Mouse (Mus musculus): ENCODE measurements around the gene Mon2.

DNA sequence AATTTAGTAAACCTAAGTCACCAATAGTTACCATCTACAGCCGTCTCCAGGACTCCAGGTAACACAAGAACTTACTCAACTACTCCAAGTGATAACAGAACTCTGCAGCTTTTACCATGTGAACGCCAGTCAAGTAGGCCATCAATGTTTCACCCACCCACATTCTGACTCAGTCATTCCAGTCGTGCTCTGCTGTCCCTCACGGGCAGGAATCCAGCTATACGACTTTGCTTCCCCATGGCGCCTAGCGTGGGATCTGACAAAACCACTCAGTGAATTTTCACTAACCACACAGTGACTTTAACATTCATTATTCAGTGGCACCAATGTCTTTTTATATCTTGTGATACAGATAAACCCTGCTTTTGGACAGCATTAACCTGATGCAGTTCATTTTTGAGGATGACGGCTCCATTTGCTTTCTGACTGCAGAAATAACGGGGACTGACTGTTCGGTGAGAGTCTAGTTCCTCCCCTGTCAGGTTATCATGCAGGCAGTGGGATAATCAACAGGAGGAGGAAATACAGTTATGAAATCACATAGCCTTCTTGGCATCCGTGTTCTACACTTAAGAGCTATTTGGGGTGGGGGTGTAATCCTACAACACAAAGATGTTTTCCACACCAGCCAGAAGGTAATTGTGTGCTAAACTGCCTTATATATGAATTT lies 93.3 kb downstream of the Mon2 start:
- TF ChIP-seq CTCF (IDR thresholded peaks at IDR 0.05; ENCODE audit: extremely low read depth, insufficient read depth, low read length) (no peak), POLR2A (IDR thresholded peaks at IDR 0.05; ENCODE audit: extremely low read depth, insufficient read depth, low read length) (no peak)
